Mouse (Mus musculus): ENCODE results near the gene Fam71a. TPM values are rescaled to one million over a fixed set of nuclear protein-coding genes. Genes with fewer than 3 reads are reported as not detected.
"Not testable (repeated sequence)": the region's sequence is repeated elsewhere in the genome, so short reads cannot be mapped to it uniquely, and the experiment has no call there.

Gene Fam71a
- polyA plus RNA-seq, 1 experiment from 2014 or later: not detected

DNA sequence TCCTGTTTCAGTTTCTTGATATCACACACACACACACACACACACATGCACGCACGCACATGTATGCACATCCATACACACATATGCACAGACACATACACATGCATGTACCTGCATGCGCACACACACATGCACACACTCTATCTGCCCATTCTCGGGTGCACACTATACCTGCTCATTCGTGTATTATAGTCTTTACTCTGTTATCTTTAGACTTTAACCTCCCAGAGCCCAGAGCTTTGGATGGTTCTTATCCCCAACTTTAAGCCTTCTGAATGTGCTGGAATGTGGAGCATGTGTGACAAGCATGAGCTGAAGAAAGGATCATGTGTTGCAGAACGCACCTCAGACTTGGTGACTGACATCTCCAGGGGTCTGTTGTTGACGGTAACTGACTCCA is 12.3 kb upstream of the Fam71a start:
- no peak for DNase-seq (ENCODE audit: low spot score)
- Histone ChIP-seq H3K4me3 (no peak overlapping the region), H3K36me3 (no peaks in the 10 kb centered on the region), H3K4me1 (replicated peaks) (peaks cover 25% of the 10 kb centered on the region), H3K27me3 (ENCODE audit: insufficient read depth, poor library complexity, severe bottlenecking) (peaks cover 57% of the 10 kb centered on the region), H3K9me3 (no peaks in the 10 kb centered on the region), H3K27ac (no peak overlapping the region)
- 73% methylated on average over 7 of the region's 7 CpGs for WGBS

DNA sequence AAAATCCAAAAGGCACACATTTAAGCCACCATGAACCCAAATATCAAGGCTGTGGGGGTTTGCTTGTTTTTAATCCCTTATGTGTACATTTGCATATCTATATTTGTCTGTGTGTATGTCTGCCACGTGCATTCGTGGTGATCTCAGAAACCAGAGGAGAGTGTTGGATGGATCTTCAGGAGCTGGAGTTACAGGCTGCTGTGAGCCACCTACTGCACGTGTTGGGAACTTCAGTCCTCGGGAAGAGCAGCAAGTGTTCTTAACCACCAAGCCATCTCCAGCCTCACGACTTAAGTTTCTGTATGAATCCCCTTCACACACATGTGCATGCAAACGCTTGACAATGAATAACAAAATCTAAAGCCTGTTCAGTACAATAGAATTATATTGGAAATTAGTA is 7.9 kb upstream of the Fam71a start:
- no peak overlapping the region for H3K27ac ChIP-seq
- H3K4me3 ChIP-seq: no peak overlapping the region
- H3K4me1 ChIP-seq (replicated peaks): no peaks in the 10 kb centered on the region; the same call in 1 of the 2 replicates
- WGBS: 18% methylated on average over 6 of the region's 6 CpGs
- H3K36me3 ChIP-seq: no peaks in the 10 kb centered on the region
- DNase-seq (ENCODE audit: low spot score): no peak
- peaks cover 14% of the 10 kb centered on the region for H3K27me3 ChIP-seq (ENCODE audit: insufficient read depth, poor library complexity, severe bottlenecking)
- no peaks in the 10 kb centered on the region for H3K9me3 ChIP-seq

DNA sequence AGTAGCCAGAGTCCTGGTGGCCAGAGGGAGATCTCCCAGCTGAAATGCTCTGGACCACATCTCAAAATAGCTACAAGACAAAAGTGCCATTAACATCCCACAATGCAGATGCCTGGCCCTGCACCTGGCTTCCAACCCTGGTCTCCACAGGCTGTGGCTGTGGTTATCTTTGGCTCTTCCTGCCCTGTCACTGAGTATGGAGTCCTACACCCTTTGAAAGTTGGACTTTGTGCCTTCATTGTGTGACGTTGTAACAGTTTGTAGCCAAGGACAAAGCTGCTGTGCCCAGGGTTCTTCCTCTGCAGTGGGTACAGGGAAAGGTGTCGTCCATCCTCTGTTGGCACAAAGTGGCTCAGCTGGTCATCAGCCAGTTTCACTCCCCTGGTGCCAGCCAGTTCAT is 5.8 kb upstream of the Fam71a start:
- Histone ChIP-seq H3K27me3 (ENCODE audit: insufficient read depth, poor library complexity, severe bottlenecking) (peaks cover under 1% of the 10 kb centered on the region), H3K27ac (no peak overlapping the region), H3K4me1 (replicated peaks) (peaks cover 3% of the 10 kb centered on the region; the same call in 1 of the 2 replicates), H3K36me3 (no peaks in the 10 kb centered on the region), H3K4me3 (no peak overlapping the region), H3K9me3 (no peaks in the 10 kb centered on the region)
- no peak for DNase-seq (ENCODE audit: low spot score)
- WGBS: 87% methylated on average over 2 of the region's 2 CpGs

DNA sequence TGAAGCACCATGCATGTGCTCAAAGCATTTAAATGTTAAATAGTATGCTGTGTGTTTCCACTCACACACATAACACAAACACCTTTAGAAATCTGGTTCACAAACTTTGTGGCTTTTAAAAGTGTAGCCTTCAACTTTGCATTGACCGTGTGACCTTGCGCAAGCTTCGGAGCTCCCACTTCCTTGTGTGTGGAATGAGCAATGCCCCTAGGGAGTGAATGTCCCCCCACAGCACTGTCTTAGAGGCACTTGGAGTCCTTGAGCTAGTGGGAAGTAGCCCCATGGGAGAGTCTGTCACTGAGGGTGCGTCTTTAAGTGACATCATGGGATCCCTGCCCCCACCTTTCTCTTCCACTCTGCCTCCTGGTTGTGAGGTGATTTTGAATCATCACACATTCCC is 1.6 kb upstream of the Fam71a start:
- no peak overlapping the region for H3K4me3 ChIP-seq
- H3K27me3 ChIP-seq (ENCODE audit: insufficient read depth, poor library complexity, severe bottlenecking): no peaks in the 10 kb centered on the region
- H3K36me3 ChIP-seq: no peaks in the 10 kb centered on the region
- peaks cover 3% of the 10 kb centered on the region; the same call in 1 of the 2 replicates for H3K4me1 ChIP-seq (replicated peaks)
- DNase-seq (ENCODE audit: low spot score): no peak
- no peaks in the 10 kb centered on the region for H3K9me3 ChIP-seq
- WGBS: 84% methylated on average over 4 of the region's 4 CpGs
- H3K27ac ChIP-seq: no peak overlapping the region

DNA sequence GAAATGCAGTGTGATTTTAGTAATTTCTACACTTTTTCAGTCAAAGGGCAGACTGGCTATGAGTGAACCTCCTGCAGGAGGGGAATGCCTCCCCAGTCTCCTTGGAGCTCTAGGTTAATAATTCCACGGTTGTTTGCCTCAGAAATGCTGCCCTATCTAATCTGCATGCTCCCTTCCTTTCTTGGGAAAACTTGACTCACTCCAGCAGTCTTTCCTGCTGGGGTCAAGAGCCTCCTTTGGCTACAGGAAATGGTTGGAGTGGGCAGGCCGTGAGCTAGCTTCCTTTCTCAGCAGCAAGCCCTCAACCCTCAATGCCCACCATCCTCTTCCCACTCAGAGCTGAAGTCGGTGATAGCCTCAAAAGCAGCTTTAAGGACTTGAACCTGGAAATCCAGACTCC is 10.3 kb downstream of the Fam71a start:
- Histone ChIP-seq H3K27me3 (ENCODE audit: insufficient read depth, poor library complexity, severe bottlenecking) (no peaks in the 10 kb centered on the region), H3K36me3 (no peaks in the 10 kb centered on the region), H3K9me3 (peaks cover 21% of the 10 kb centered on the region), H3K4me1 (replicated peaks) (peaks cover 9% of the 10 kb centered on the region; the same call in 1 of the 2 replicates), H3K27ac (no peak overlapping the region), H3K4me3 (no peak overlapping the region)
- no peak for DNase-seq (ENCODE audit: low spot score)
- 54% methylated on average over 3 of the region's 3 CpGs for WGBS

DNA sequence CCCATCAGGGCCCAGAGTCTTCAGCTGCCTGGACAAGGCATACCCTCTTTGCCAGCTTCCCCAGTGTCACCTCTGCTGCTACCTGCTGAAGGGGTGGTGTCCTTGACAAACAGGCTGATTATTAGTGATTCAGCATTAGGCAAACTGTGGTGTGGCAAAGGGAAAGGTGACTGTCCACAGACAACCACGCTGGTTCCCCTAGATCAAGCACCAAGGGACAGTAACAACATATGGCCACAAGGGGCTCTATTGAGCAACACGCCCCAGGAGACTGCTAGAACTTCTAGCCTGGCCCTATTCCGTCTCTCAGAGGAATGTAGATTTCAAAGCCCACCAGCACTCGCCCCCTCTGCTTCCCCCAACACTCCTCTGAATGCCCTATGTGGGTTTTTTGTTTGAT is 11.6 kb downstream of the Fam71a start:
- no peak overlapping the region for H3K4me3 ChIP-seq
- no peaks in the 10 kb centered on the region for H3K36me3 ChIP-seq
- H3K27ac ChIP-seq: no peak overlapping the region
- H3K27me3 ChIP-seq (ENCODE audit: insufficient read depth, poor library complexity, severe bottlenecking): no peaks in the 10 kb centered on the region
- WGBS: 26% methylated on average over 4 of the region's 4 CpGs
- DNase-seq (ENCODE audit: low spot score): peak; percentile 36
- peaks cover 9% of the 10 kb centered on the region; the same call in 1 of the 2 replicates for H3K4me1 ChIP-seq (replicated peaks)
- H3K9me3 ChIP-seq: peaks cover 21% of the 10 kb centered on the region

DNA sequence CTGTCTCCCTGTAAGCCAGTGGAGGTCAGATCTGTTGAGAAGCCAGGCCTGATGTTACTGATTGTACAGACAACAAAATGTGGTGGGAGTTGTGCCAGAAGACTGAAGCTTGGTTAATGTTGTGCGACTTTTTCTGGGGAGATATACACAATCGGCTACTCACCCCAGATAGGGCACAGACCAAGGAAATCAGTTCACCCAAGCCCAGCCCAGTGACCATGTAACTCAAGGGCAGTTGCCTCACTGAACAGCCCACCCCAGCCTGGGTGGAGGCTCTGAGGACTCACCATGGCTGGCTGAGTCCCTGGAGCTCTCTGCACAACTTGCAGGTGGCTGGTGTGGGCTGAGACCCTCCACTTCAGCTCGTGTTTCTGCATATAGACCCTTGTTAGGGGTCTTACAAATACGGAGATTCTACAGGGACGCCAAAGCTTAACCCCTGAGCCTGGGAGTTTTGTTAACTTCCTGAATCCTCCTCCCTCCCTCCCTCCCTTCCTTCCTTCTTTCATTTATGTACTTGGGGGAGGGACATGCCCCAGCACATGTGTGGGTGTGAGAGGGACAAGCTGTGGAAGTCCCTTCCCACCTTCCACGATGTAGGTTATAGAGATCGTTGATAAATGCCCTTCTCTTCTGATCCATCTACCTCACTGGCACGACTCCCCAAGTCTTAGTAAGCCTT is 13.6 kb downstream of the Fam71a start:
- peaks cover 5% of the 10 kb centered on the region for H3K9me3 ChIP-seq
- WGBS: 80% methylated on average over 8 of the region's 8 CpGs
- H3K27ac ChIP-seq: no peak overlapping the region
- no peaks in the 10 kb centered on the region for H3K27me3 ChIP-seq (ENCODE audit: insufficient read depth, poor library complexity, severe bottlenecking)
- no peak overlapping the region for H3K4me3 ChIP-seq
- no peaks in the 10 kb centered on the region for H3K36me3 ChIP-seq
- no peak for DNase-seq (ENCODE audit: low spot score)
- peaks cover 9% of the 10 kb centered on the region; the same call in 1 of the 2 replicates for H3K4me1 ChIP-seq (replicated peaks)

DNA sequence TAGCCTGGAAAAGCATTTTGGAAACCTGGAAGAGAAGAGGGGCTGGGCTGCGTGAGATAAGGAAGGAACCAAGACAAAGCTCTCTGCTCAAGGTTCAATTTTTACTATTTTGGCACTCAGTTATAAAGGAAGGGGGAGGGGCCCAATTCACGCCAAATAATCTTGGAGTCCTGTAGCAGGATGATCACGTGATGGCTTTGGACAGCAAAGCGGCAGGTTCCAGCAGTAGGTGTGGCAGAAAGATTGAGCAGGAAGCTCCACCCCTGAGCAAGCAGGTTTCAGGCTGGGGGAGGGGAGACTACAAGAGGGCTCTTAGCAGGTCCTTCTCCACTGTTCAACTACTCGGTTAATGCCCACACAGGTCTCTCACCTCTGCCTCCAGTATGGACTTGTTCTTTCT is 15.1 kb downstream of the Fam71a start:
- H3K36me3 ChIP-seq; H3K4me1 ChIP-seq (replicated peaks); H3K9me3 ChIP-seq; DNase-seq (ENCODE audit: low spot score); H3K27me3 ChIP-seq (ENCODE audit: insufficient read depth, poor library complexity, severe bottlenecking); H3K4me3 ChIP-seq; H3K27ac ChIP-seq: not testable (repeated sequence)
- WGBS: 88% methylated on average over 5 of the region's 5 CpGs

DNA sequence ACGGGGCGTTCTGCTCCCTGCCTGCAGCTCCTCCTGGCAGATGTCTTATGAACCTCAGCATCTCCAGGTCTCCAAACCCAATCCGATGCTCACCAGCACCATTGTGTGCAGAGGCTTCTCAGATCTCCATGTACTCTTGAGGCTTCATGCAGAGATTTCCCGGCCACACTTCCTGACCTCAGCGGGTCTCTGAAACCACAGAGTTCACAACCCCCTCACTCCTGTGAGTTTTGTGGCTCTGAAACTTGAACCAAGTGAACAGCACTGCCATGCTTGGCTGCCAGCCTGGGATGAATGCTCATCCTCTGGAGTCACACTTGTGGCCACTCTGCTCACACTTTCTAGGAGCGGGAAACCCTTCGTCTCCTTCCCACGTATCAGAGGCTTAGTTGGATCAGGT is 23.6 kb downstream of the Fam71a start:
- Histone ChIP-seq H3K4me1 (replicated peaks) (0 out of 2 replicates have a peak, but pooled peaks cover 3% of the 10 kb centered on the region), H3K36me3 (no peaks in the 10 kb centered on the region), H3K27ac (no peak overlapping the region), H3K4me3 (no peak overlapping the region), H3K27me3 (ENCODE audit: insufficient read depth, poor library complexity, severe bottlenecking) (no peaks in the 10 kb centered on the region), H3K9me3 (peaks cover 5% of the 10 kb centered on the region)
- DNase-seq (ENCODE audit: low spot score): no peak
- 82% methylated on average over 8 of the region's 8 CpGs for WGBS

DNA sequence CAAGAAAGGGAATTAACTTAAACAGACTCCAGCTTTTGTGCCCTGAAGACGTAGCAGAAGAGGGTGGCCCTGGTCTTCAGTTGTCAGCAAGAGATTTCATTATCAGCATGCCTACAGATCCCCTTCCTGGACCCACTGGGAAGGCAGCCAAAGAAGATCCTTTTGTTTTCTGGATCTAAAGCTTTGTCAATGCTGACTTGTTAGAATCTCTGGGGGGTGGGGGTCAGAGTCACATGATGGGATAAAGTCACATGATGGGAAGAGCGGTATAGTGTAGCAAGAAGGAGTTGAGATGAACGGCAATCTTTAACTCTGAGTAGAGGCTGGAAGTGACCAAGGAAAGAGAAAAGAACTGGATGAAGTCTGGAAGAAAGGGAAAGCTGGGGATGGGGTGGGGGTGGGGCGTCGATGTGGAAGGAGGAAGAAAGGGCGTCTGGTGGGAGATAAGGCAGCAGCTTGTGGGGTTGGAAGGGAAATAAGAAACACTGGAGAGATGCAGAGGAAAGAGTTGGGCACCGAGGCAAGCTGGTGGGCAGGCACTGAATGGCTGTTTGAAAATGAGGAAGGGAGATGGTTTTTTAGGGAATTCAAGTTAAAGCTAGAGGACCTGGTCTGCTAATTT is 25.6 kb downstream of the Fam71a start:
- no peaks in the 10 kb centered on the region for H3K27me3 ChIP-seq (ENCODE audit: insufficient read depth, poor library complexity, severe bottlenecking)
- DNase-seq (ENCODE audit: low spot score): no peak

DNA sequence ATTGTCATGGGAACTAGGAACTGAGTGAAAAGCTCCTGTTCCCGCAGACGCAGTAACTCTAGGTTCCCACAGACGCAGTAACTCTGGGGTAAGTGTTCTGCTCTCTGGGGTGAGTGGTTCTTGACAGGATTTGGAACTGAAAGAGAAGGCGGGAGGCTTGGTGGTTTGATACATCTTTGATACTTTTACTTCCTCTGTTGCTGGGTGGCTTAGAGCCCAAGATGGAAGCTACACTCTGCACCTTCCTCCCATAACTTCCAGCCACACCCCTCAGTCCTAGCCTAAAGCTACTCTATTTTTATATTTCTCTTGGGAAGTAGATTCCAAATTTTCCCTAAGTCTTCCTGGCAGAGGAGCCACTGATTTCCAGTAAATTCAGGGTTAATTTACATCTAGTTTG is 26.2 kb downstream of the Fam71a start:
- 0 out of 2 replicates have a peak, but pooled peaks cover 8% of the 10 kb centered on the region for H3K4me1 ChIP-seq (replicated peaks)
- H3K27me3 ChIP-seq (ENCODE audit: insufficient read depth, poor library complexity, severe bottlenecking): no peaks in the 10 kb centered on the region
- H3K9me3 ChIP-seq: peaks cover 5% of the 10 kb centered on the region
- H3K4me3 ChIP-seq: no peak overlapping the region
- no peak overlapping the region for H3K27ac ChIP-seq
- no peaks in the 10 kb centered on the region for H3K36me3 ChIP-seq
- DNase-seq (ENCODE audit: low spot score): no peak
- 97% methylated on average over 4 of the region's 4 CpGs for WGBS

More for the DNA sequence above, 25.6 kb downstream of the Fam71a start:
- 75% methylated on average over 7 of the region's 7 CpGs for WGBS
- H3K4me3 ChIP-seq: no peak overlapping the region
- 0 out of 2 replicates have a peak, but pooled peaks cover 4% of the 10 kb centered on the region for H3K4me1 ChIP-seq (replicated peaks)
- H3K36me3 ChIP-seq: no peaks in the 10 kb centered on the region
- no peak overlapping the region for H3K27ac ChIP-seq
- H3K9me3 ChIP-seq: peaks cover 5% of the 10 kb centered on the region

DNA sequence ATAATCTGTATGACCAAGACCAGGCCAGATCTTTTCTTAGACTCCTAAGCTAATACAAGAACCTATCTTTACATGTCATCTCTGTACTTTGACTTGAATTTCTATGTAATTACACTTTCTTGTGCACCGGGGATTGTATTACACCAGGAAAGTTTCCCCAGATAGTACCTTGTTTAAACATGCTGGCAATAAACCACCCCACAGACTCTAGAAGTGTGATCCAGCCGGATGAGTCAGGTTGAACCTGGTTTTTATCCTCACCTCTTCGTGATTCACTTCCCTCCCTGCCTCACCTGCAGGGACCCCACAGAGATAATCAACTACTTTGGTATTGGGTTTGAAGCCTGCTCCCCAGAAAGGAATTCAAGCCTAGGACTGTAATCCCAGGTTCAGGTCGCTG is 29.2 kb downstream of the Fam71a start:
- DNase-seq (ENCODE audit: low spot score): no peak
- WGBS: 54% methylated on average over 4 of the region's 4 CpGs

DNA sequence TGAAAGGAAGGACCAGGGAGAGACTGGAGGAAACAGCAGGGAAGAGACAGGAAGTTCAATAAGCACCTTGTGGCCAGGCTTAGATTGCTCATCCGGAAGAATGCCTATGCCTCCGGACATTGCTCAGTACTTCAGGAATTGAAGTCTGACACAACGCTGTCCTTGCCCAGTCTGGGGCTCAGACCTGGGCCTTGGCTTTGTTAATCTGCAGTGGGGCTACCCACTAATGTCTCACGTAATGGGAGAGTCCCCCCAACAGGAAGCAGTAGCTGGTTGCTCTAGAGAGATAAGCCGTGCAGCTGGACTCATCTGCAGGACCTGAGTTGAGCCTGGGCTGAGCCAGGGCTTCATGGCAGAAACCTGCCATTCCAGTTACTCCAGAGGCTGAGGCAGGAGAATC is 31.7 kb downstream of the Fam71a start:
- no peak for DNase-seq (ENCODE audit: low spot score)
- Histone ChIP-seq H3K4me3 (no peak overlapping the region), H3K9me3 (peaks cover 13% of the 10 kb centered on the region), H3K4me1 (replicated peaks) (0 out of 2 replicates have a peak, but pooled peaks cover 5% of the 10 kb centered on the region), H3K27ac (no peak overlapping the region), H3K36me3 (no peaks in the 10 kb centered on the region), H3K27me3 (ENCODE audit: insufficient read depth, poor library complexity, severe bottlenecking) (no peaks in the 10 kb centered on the region)
- whole genome bisulfite sequencing: 77% methylated on average over 5 of the region's 5 CpGs

More for the DNA sequence above, 29.2 kb downstream of the Fam71a start:
- Histone ChIP-seq H3K27me3 (ENCODE audit: insufficient read depth, poor library complexity, severe bottlenecking) (no peaks in the 10 kb centered on the region), H3K4me1 (replicated peaks) (0 out of 2 replicates have a peak, but pooled peaks cover 5% of the 10 kb centered on the region), H3K9me3 (no peaks in the 10 kb centered on the region), H3K27ac (no peak overlapping the region), H3K4me3 (no peak overlapping the region), H3K36me3 (no peaks in the 10 kb centered on the region)
